Mouse (Mus musculus): ENCODE results near the gene Rec114.

Gene Rec114

GRCm38 (mm10) chr9:58662007-58662406 is 81.8 kb downstream of the Rec114 start:
- DNase-seq (ENCODE audit: low spot score in 2 of 2), result no peak

- DNase-seq (ENCODE audit: low spot score in 2 of 2), result no peak
Measured at GRCm38 (mm10) chr9:58660673-58661072, 83.1 kb downstream of the Rec114 start.

GRCm38 (mm10) chr9:58659989-58660388 is 83.8 kb downstream of the Rec114 start:
- DNase-seq (ENCODE audit: low spot score in 2 of 2), result no peak

- no peak for DNase-seq (ENCODE audit: low spot score in 2 of 2)
Measured at GRCm38 (mm10) chr9:58659331-58659730, 84.4 kb downstream of the Rec114 start.

GRCm38 (mm10) chr9:58658596-58659309 is 85.0 kb downstream of the Rec114 start:
- no peak for DNase-seq (ENCODE audit: low spot score in 2 of 2)

- no peak for DNase-seq (ENCODE audit: low spot score in 2 of 2)
Measured at GRCm38 (mm10) chr9:58657735-58658512, 85.8 kb downstream of the Rec114 start.

GRCm38 (mm10) chr9:58656824-58657223 is 86.9 kb downstream of the Rec114 start:
- DNase-seq (ENCODE audit: low spot score in 2 of 2), result no peak

- DNase-seq (ENCODE audit: low spot score in 2 of 2), result no peak
Measured at GRCm38 (mm10) chr9:58656396-58656795, 87.4 kb downstream of the Rec114 start.

GRCm38 (mm10) chr9:58654494-58654893 is 89.3 kb downstream of the Rec114 start:
- no peak for DNase-seq (ENCODE audit: low spot score in 2 of 2)

- DNase-seq (ENCODE audit: low spot score in 2 of 2), result no peak
Measured at GRCm38 (mm10) chr9:58651993-58652392, 91.8 kb downstream of the Rec114 start.

- no peak for DNase-seq (ENCODE audit: low spot score in 2 of 2)
Measured at GRCm38 (mm10) chr9:58649265-58649626, 94.5 kb downstream of the Rec114 start.

GRCm38 (mm10) chr9:58648406-58649264 is 95.1 kb downstream of the Rec114 start:
- no peak for DNase-seq (ENCODE audit: low spot score in 2 of 2)

- DNase-seq (ENCODE audit: low spot score in 2 of 2), result no peak
Measured at GRCm38 (mm10) chr9:58630441-58630840, 113.3 kb downstream of the Rec114 start.

GRCm38 (mm10) chr9:58627197-58627596 is 116.6 kb downstream of the Rec114 start:
- no peak for DNase-seq (ENCODE audit: low spot score in 2 of 2)

GRCm38 (mm10) chr9:58623009-58623408 is 120.8 kb downstream of the Rec114 start:
- no peak for DNase-seq (ENCODE audit: low spot score in 2 of 2)

- no peak for DNase-seq (ENCODE audit: low spot score in 2 of 2)
Measured at GRCm38 (mm10) chr9:58615064-58615938, 128.5 kb downstream of the Rec114 start.

- no peak for DNase-seq (ENCODE audit: low spot score in 2 of 2)
Measured at GRCm38 (mm10) chr9:58613790-58614189, 130.0 kb downstream of the Rec114 start.
